Comparison of ENCODE assay signal across 13 mouse cellular contexts in genomic region chr12:9919433-9919832, GRCm38 (mm10).
DNase-seq lines count a peak whose midpoint lies in the region; TF ChIP-seq lines count a peak whose summit lies in the region.
"Had no signal": no experiment of that assay in that cellular context is flagged by ENCODE, and none has a peak within 500 bp of the region (broad histone marks: within the 10 kb centered on the region; RNA-seq: fewer than 3 reads in every experiment).

No protein-coding gene starts in this region.

- DNase-seq in layer of hippocampus, postnatal 14 days (ENCODE audit: low spot score in 2 of 2), result peak; percentile 6 to 14
- DNase-seq in layer of hippocampus, adult 11-12 months (ENCODE audit: low spot score), result no peak
- peak; percentile 6 for DNase-seq in brain, embryonic 14.5 days (ENCODE audit: low read depth)
- peak; percentile 55 for DNase-seq in cerebellum, adult 11 months
- peak; percentile 88 to 94 for DNase-seq in cerebellum, postnatal 10 days
- DNase-seq in thymus, postnatal 0 days (ENCODE audit: low spot score), result no peak
- no peak for DNase-seq in yolk sac, embryonic 10.5 days (ENCODE audit: low spot score)
- DNase-seq: adrenal gland, adult 8-10 months; gastrocnemius, postnatal 36 days; liver; retina, postnatal 1 day; right cerebral cortex, postnatal 4 days; thymus, postnatal 14 days had no signal

- TF ChIP-seq POLR2A in brain, embryonic 14.5 days (IDR thresholded peaks at IDR 0.05; ENCODE audit: borderline replicate concordance, extremely low read depth, insufficient read depth, insufficient read length, poor library complexity, severe bottlenecking), result no peak

- no peak for TF ChIP-seq CTCF in brain, embryonic 14.5 days (IDR thresholded peaks at IDR 0.05; ENCODE audit: borderline replicate concordance, extremely low read depth, insufficient read depth, insufficient read length)

Comparison
In these comparisons a context has a peak if more than half of its experiments do, and no peak if none do; other contexts are left out.
1. DNase-seq: peak in layer of hippocampus, postnatal 14 days (2 of 2), brain, embryonic 14.5 days (single experiment), cerebellum, adult 11 months (single experiment) and cerebellum, postnatal 10 days (2 of 2); none in layer of hippocampus, adult 11-12 months (single experiment), thymus, postnatal 0 days (single experiment) and yolk sac, embryonic 10.5 days (single experiment).